Mouse (Mus musculus) forebrain, embryonic 16.5 days (tissue): ENCODE data around the gene Hcfc1r1. TPM values are rescaled to one million over a fixed set of nuclear protein-coding genes. Genes with fewer than 3 reads are reported as not detected.

Experiments used
- ATAC-seq: fragments of 200-750 bp; cut with Nextera tagmentation; 2 replicates; pipeline ENCODE4 v1.8.0; 2017; ENCODE audit warnings: mild to moderate bottlenecking, moderate library complexity
- H3K27ac ChIP-seq: fragments of 300-500 bp; sonication (generic); 2 replicates; pipeline ENCODE4 v1.5.1; 2014; ENCODE audit warnings: low read length, control low read depth
- H3K27me3 ChIP-seq: fragments of 300-500 bp; sonication (generic); replicated peaks from 2 replicates; pipeline ENCODE4 v1.6.1; 2014; ENCODE audit warnings: low read length; ENCODE audit not compliant: control insufficient read depth, insufficient read depth
- H3K36me3 ChIP-seq: fragments of 300-500 bp; sonication (generic); 2 replicates; pipeline ENCODE4 v1.6.1; 2014; ENCODE audit not compliant: control insufficient read depth, insufficient read depth
- H3K4me1 ChIP-seq: fragments of 300-500 bp; sonication (generic); replicated peaks from 2 replicates; pipeline ENCODE4 v1.6.1; 2014; ENCODE audit warnings: low read length; ENCODE audit not compliant: control insufficient read depth, insufficient read depth
- H3K4me2 ChIP-seq: fragments of 300-500 bp; sonication (generic); 2 replicates; pipeline ENCODE4 v1.6.1; 2014; ENCODE audit warnings: mild to moderate bottlenecking, low read length, control low read depth
- H3K4me3 ChIP-seq: fragments of 300-500 bp; sonication (generic); replicated peaks from 2 replicates; pipeline ENCODE4 v1.5.1; 2014; ENCODE audit warnings: mild to moderate bottlenecking, low read length, control low read depth
- H3K9ac ChIP-seq: fragments of 300-500 bp; sonication (generic); replicated peaks from 2 replicates; pipeline ENCODE4 v1.6.1; 2014; ENCODE audit warnings: low read depth, low read length, control low read depth
- H3K9me3 ChIP-seq: fragments of 300-500 bp; sonication (generic); 2 replicates; pipeline ENCODE4 v1.6.1; 2016; ENCODE audit warnings: low read length; ENCODE audit not compliant: control insufficient read depth
- WGBS: fragments of 180-500 bp; shearing (Covaris S2); extraction: QIAGEN DNeasy Blood & Tissue Kit; methylation state at CpG from one replicate; pipeline ENCODE4 v1.1.7; 2014; 5-methylcytosine and 5-hydroxymethylcytosine counted together
- polyA plus RNA-seq: library from polyadenylated mRNA; unstranded; fragments of >200 nt; fragmentation: Nextera tagmentation; extraction: Ambion mirVana; gene quantifications from 2 replicates; pipeline ENCODE4 v1.2.1, GENCODE M21; 2015

The Hcfc1r1 gene
- polyA plus RNA-seq, 1 experiment from 2014 or later = 99.4 TPM

DNA sequence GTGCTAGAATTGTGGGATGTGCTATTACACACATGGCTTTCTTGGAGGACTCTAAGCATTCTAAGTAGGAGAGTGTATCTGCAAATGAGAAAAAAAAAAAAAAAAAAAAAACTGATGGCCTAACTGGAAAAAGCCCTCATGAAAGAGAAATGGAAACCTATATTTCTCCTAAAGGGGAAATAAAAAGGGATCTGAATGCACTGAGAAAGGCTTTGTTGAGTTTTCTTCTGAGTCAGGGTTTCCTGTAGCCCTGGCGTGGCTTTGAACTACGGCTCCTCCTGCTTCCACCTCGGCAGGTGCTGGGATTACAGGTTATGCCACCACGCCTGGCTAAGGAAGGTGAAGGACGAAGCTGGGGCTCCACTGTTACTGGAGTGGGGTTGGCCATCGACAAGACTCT lies 19.4 kb upstream of the Hcfc1r1 start:
- Histone ChIP-seq H3K36me3 (no peaks in the 10 kb centered on the region), H3K4me3 (no peak overlapping the region), H3K9ac (no peak overlapping the region), H3K4me2 (no peak overlapping the region), H3K27ac (no peak overlapping the region), H3K4me1 (no peaks in the 10 kb centered on the region), H3K27me3 (0 out of 2 replicates have a peak, but pooled peaks cover 3% of the 10 kb centered on the region), H3K9me3 (no peaks in the 10 kb centered on the region)
- 66% methylated on average over 6 of the region's 6 CpGs for WGBS
- no peak for ATAC-seq

- H3K9me3 ChIP-seq = no peaks in the 10 kb centered on the region
- no peak for ATAC-seq
- no peak overlapping the region for H3K4me2 ChIP-seq
- H3K4me1 ChIP-seq = no peaks in the 10 kb centered on the region
- no peak overlapping the region for H3K27ac ChIP-seq
- no peaks in the 10 kb centered on the region for H3K36me3 ChIP-seq
- H3K27me3 ChIP-seq = 0 out of 2 replicates have a peak, but pooled peaks cover 6% of the 10 kb centered on the region
- WGBS = 69% methylated on average over 2 of the region's 2 CpGs
- H3K4me3 ChIP-seq = no peak overlapping the region
- no peak overlapping the region for H3K9ac ChIP-seq
Measured at GRCm38 (mm10) chr17:23654410-23654809, 19.0 kb upstream of the Hcfc1r1 start.

GRCm38 (mm10) chr17:23658450-23658849 lies 14.9 kb upstream of the Hcfc1r1 start:
- Histone ChIP-seq H3K9me3 (no peaks in the 10 kb centered on the region), H3K36me3 (no peaks in the 10 kb centered on the region), H3K4me3 (no peak overlapping the region), H3K4me1 (0 out of 2 replicates have a peak, but pooled peaks cover 2% of the 10 kb centered on the region), H3K27ac (no peak overlapping the region), H3K27me3 (peaks cover 38% of the 10 kb centered on the region), H3K4me2 (no peak overlapping the region), H3K9ac (no peak overlapping the region)
- 90% methylated on average over 3 of the region's 3 CpGs for WGBS
- ATAC-seq = no peak

- 5% methylated on average over 27 of the region's 27 CpGs for WGBS
- H3K27me3 ChIP-seq = peaks cover 38% of the 10 kb centered on the region
- H3K36me3 ChIP-seq = no peaks in the 10 kb centered on the region
- no peak within 1 kb of the TSS for H3K27ac ChIP-seq
- H3K9me3 ChIP-seq = no peaks in the 10 kb centered on the region
- no peak within 1 kb of the TSS for H3K4me2 ChIP-seq
- no peak within 1 kb of the TSS for H3K4me3 ChIP-seq
- no peak within 1 kb of the TSS for H3K9ac ChIP-seq
- no peak for ATAC-seq
- H3K4me1 ChIP-seq = 0 out of 2 replicates have a peak, but pooled peaks cover 2% of the 10 kb centered on the region
Measured at GRCm38 (mm10) chr17:23660117-23660875, 13.1 kb upstream of the Hcfc1r1 start, which contains the start of gene Bicdl2. Gene Bicdl2 (plus strand): TSS chr17:23660506.

GRCm38 (mm10) chr17:23660876-23661200 lies 12.6 kb upstream of the Hcfc1r1 start:
- H3K4me3 ChIP-seq = no peak overlapping the region
- no peak overlapping the region for H3K9ac ChIP-seq
- H3K9me3 ChIP-seq = no peaks in the 10 kb centered on the region
- H3K27ac ChIP-seq = no peak overlapping the region
- no peaks in the 10 kb centered on the region for H3K36me3 ChIP-seq
- WGBS = 4% methylated on average over 12 of the region's 14 CpGs
- 0 out of 2 replicates have a peak, but pooled peaks cover 2% of the 10 kb centered on the region for H3K4me1 ChIP-seq
- no peak overlapping the region for H3K4me2 ChIP-seq
- ATAC-seq = no peak
- peaks cover 38% of the 10 kb centered on the region for H3K27me3 ChIP-seq

DNA sequence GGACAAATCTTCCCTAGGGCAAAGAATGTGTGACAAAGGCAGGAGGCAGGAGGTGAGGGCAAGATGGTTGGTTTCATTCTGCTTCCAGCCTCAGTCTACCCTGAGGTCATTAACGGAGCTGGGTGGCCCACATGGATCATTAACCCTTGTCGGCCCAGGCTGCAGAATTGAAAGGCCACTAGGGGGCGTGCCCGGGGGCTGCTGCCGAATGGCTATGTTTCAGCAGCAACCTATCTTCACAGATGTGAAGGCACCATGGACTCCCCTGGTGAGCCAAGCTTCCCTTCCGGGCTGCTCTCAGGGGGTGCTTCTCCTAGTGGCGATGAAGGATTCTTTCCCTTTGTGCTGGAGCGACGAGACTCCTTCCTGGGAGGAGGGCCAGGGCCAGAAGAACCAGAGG lies 11.9 kb upstream of the Hcfc1r1 start:
- Histone ChIP-seq H3K27me3 (peaks cover 38% of the 10 kb centered on the region), H3K4me3 (no peak overlapping the region), H3K36me3 (no peaks in the 10 kb centered on the region), H3K4me2 (no peak overlapping the region), H3K9ac (no peak overlapping the region), H3K9me3 (no peaks in the 10 kb centered on the region), H3K27ac (no peak overlapping the region), H3K4me1 (0 out of 2 replicates have a peak, but pooled peaks cover 2% of the 10 kb centered on the region)
- ATAC-seq = no peak
- whole genome bisulfite sequencing = 4% methylated on average over 9 of the region's 9 CpGs

GRCm38 (mm10) chr17:23664556-23665021 lies 8.8 kb upstream of the Hcfc1r1 start:
- 0 out of 2 replicates have a peak, but pooled peaks cover 2% of the 10 kb centered on the region for H3K4me1 ChIP-seq
- no peak overlapping the region for H3K4me3 ChIP-seq
- H3K27me3 ChIP-seq = peaks cover 32% of the 10 kb centered on the region
- WGBS = 15% methylated on average over 5 of the region's 5 CpGs
- H3K36me3 ChIP-seq = no peaks in the 10 kb centered on the region; the same call in 1 of the 2 replicates
- no peak for ATAC-seq
- H3K27ac ChIP-seq = no peak overlapping the region
- no peak overlapping the region for H3K4me2 ChIP-seq
- no peak overlapping the region for H3K9ac ChIP-seq
- H3K9me3 ChIP-seq = no peaks in the 10 kb centered on the region

GRCm38 (mm10) chr17:23665511-23665910 lies 7.9 kb upstream of the Hcfc1r1 start:
- ATAC-seq = no peak
- H3K4me3 ChIP-seq = no peak overlapping the region
- H3K27ac ChIP-seq = no peak overlapping the region

DNA sequence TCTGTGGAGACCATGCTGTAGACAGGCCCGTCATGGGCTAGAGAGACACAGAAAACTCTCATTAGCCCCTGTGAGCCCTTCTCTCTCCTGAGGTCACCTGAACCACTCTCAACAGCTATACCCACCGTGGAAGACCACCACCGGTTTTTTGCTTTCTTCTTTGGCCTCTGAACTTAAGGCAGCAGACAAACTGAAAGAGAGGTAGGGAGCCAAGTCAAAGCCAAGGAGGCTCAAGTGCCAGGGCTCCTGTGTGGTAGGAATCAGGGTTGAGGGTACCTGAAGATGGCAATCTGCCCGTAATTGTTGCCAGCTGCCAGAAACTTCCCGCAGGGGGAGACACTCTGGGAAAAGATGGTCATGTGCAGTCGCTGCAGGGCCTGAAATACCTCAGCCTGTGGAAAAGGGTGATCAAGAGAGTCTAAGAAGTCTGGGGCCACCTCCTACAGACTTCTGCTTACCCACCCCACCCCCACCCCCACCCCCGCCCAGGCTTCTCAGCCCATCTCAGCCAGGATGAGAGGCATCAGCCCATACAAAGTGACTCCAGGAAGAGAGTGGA lies 2.8 kb upstream of the Hcfc1r1 start:
- Histone ChIP-seq H3K9me3 (no peaks in the 10 kb centered on the region), H3K27me3 (peaks cover under 1% of the 10 kb centered on the region; the same call in 1 of the 2 replicates), H3K27ac (no peak overlapping the region), H3K4me3 (no peak overlapping the region), H3K4me1 (peaks cover 16% of the 10 kb centered on the region), H3K9ac (no peak overlapping the region), H3K36me3 (no peaks in the 10 kb centered on the region; the same call in 1 of the 2 replicates), H3K4me2 (no peak overlapping the region)
- no peak for ATAC-seq
- WGBS = 91% methylated on average over 7 of the region's 7 CpGs

More at GRCm38 (mm10) chr17:23665511-23665910, 7.9 kb upstream of the Hcfc1r1 start:
- Histone ChIP-seq H3K9me3 (no peaks in the 10 kb centered on the region), H3K36me3 (no peaks in the 10 kb centered on the region; the same call in 1 of the 2 replicates), H3K27me3 (peaks cover 24% of the 10 kb centered on the region), H3K4me1 (no peaks in the 10 kb centered on the region), H3K4me2 (no peak overlapping the region), H3K9ac (no peak overlapping the region)
- WGBS = 84% methylated on average over 14 of the region's 14 CpGs
